Comparison of ENCODE assay signal across 10 mouse cellular contexts in genomic region chr16:4978275-4979051, GRCm38 (mm10). TPM values are rescaled to one million over a fixed set of nuclear protein-coding genes. Genes with fewer than 3 reads are reported as not detected.
DNase-seq lines count a peak whose midpoint lies in the region; ATAC-seq and TF ChIP-seq lines count a peak whose summit lies in the region.
"Had no signal": no experiment of that assay in that cellular context is flagged by ENCODE, and none has a peak within 500 bp of the region (broad histone marks: within the 10 kb centered on the region; RNA-seq: fewer than 3 reads in every experiment).

No protein-coding gene starts in this region.

- H3K9me3 ChIP-seq in liver, embryonic 16.5 days (replicated peaks; ENCODE audit: control insufficient read depth, low read length): no peaks in the 10 kb centered on the region
- no peaks in the 10 kb centered on the region for H3K9me3 ChIP-seq in stomach, postnatal 0 days (ENCODE audit: control insufficient read depth, low read length)

- no peak overlapping the region for H3K27ac ChIP-seq in liver, embryonic 16.5 days (ENCODE audit: low read length)
- no peak overlapping the region for H3K27ac ChIP-seq in stomach, postnatal 0 days (replicated peaks)

- no peaks in the 10 kb centered on the region for H3K27me3 ChIP-seq in liver, embryonic 16.5 days (ENCODE audit: control insufficient read depth, insufficient read depth, low read depth, low read length)
- H3K27me3 ChIP-seq in stomach, postnatal 0 days (ENCODE audit: control insufficient read depth, insufficient read depth, low read length): no peaks in the 10 kb centered on the region

- no peaks in the 10 kb centered on the region for H3K36me3 ChIP-seq in liver, embryonic 16.5 days (ENCODE audit: control insufficient read depth, insufficient read depth)
- no peaks in the 10 kb centered on the region for H3K36me3 ChIP-seq in stomach, postnatal 0 days (ENCODE audit: control insufficient read depth, insufficient read depth, low read length)

- H3K4me2 ChIP-seq in liver, embryonic 16.5 days (ENCODE audit: low read depth, low read length): no peak overlapping the region
- H3K4me2 ChIP-seq in stomach, postnatal 0 days (replicated peaks; ENCODE audit: low read depth): no peak overlapping the region
- H3K4me2 ChIP-seq: midbrain, embryonic 11.5 days had no signal

- peak; percentile 28 to 35 for DNase-seq in heart, adult 18-20 months
- DNase-seq in heart, postnatal 14 days: no peak
- peak; percentile 67 for DNase-seq in right cerebral cortex, adult 18-20 months
- DNase-seq in right cerebral cortex, postnatal 14 days: no peak
- peak; percentile 40 for DNase-seq in stomach, postnatal 0 days (ENCODE audit: low spot score)
- no peak for DNase-seq in thymus, postnatal 4 days

- intact Hi-C loops in heart, postnatal 14 days (cut with DNase I): no loop called here

- 35% methylated on average over 5 of the region's 5 CpGs for WGBS in liver, embryonic 16.5 days (ENCODE audit: insufficient replicate concordance)
- 46% methylated on average over 5 of the region's 5 CpGs for WGBS in stomach, postnatal 0 days

- no peak for TF ChIP-seq EP300 in stomach, postnatal 0 days (optimal IDR thresholded peaks at IDR 0.05)

- H3K9ac ChIP-seq in liver, embryonic 16.5 days (ENCODE audit: low read depth, low read length): no peak overlapping the region
- no peak overlapping the region for H3K9ac ChIP-seq in stomach, postnatal 0 days (ENCODE audit: low read length)

- no peak for TF ChIP-seq CTCF in stomach, postnatal 0 days (IDR thresholded peaks at IDR 0.05; ENCODE audit: low read depth)

- peak; percentile 45; the same call in 1 of the 2 replicates for ATAC-seq in liver, embryonic 16.5 days (ENCODE audit: low read depth)
- ATAC-seq in stomach, postnatal 0 days (ENCODE audit: low FRiP score, low TSS enrichment): no peak
- ATAC-seq in monocyte, adult 5-6 weeks (replicated peaks; ENCODE audit: insufficient number of reproducible peaks, low FRiP score, low TSS enrichment, poor library complexity, severe bottlenecking): no peak

- no peak overlapping the region for H3K4me3 ChIP-seq in liver, embryonic 16.5 days (ENCODE audit: low read depth, low read length)
- H3K4me3 ChIP-seq in stomach, postnatal 0 days (ENCODE audit: low read depth, low read length): no peak overlapping the region

- H3K4me1 ChIP-seq in liver, embryonic 16.5 days (ENCODE audit: control insufficient read depth, low read depth, low read length): no peaks in the 10 kb centered on the region; the same call in 1 of the 2 replicates
- no peaks in the 10 kb centered on the region for H3K4me1 ChIP-seq in stomach, postnatal 0 days (replicated peaks; ENCODE audit: control insufficient read depth, insufficient read depth)

RNA-seq across cellular contexts. Expression of gene Anks3, which starts 14.5 kb away (rescaled TPM):
- 10 to 100 TPM; 11.3 to 14.7 TPM for total RNA-seq in heart, adult 18-20 months (2021)
- total RNA-seq in heart, postnatal 14 days (2021): 10 to 100 TPM; 15.3 to 16.3 TPM
- polyA plus RNA-seq in liver, embryonic 16.5 days (2015; fragmentation: Nextera tagmentation; extraction: Ambion mirVana): 16.5 and 16.7 TPM in 2 replicates
- polyA plus RNA-seq in stomach, postnatal 0 days (2015; fragmentation: Nextera tagmentation; extraction: Ambion mirVana): 21.6 and 22.7 TPM in 2 replicates
- 54.3 to 76.7 TPM (median 64.0 TPM) in 3 replicates for total RNA-seq in monocyte, adult 5-6 weeks (2017)

RNA-seq across cellular contexts. Expression of gene Sept12, which starts 19.2 kb away (rescaled TPM):
- total RNA-seq in heart, adult 18-20 months (2021): not detected
- total RNA-seq in heart, postnatal 14 days (2021): not detected
- polyA plus RNA-seq in liver, embryonic 16.5 days (2015; fragmentation: Nextera tagmentation; extraction: Ambion mirVana): not detected in 2 replicates
- not detected in 2 replicates for polyA plus RNA-seq in stomach, postnatal 0 days (2015; fragmentation: Nextera tagmentation; extraction: Ambion mirVana)
- not detected in 3 replicates for total RNA-seq in monocyte, adult 5-6 weeks (2017)
- polyA plus RNA-seq: C2C12; midbrain, embryonic 11.5 days had no signal

RNA-seq across cellular contexts. Expression of gene Smim22, which starts 28.6 kb away (rescaled TPM):
- not detected for total RNA-seq in heart, adult 18-20 months (2021)
- not detected for total RNA-seq in heart, postnatal 14 days (2021)
- 9.0 and 9.4 TPM in 2 replicates for polyA plus RNA-seq in liver, embryonic 16.5 days (2015; fragmentation: Nextera tagmentation; extraction: Ambion mirVana)
- polyA plus RNA-seq in stomach, postnatal 0 days (2015; fragmentation: Nextera tagmentation; extraction: Ambion mirVana): 112 and 114 TPM in 2 replicates
- total RNA-seq in monocyte, adult 5-6 weeks (2017): not detected in 3 replicates
- polyA plus RNA-seq: C2C12; midbrain, embryonic 11.5 days had no signal

RNA-seq across cellular contexts. Expression of gene Rogdi, which starts 34.9 kb away (rescaled TPM):
- 10 to 100 TPM; 14.0 to 18.8 TPM for total RNA-seq in heart, adult 18-20 months (2021)
- 10 to 100 TPM; 22.8 to 24.8 TPM for total RNA-seq in heart, postnatal 14 days (2021)
- polyA plus RNA-seq in liver, embryonic 16.5 days (2015; fragmentation: Nextera tagmentation; extraction: Ambion mirVana): 72.5 and 83.9 TPM in 2 replicates
- polyA plus RNA-seq in stomach, postnatal 0 days (2015; fragmentation: Nextera tagmentation; extraction: Ambion mirVana): 36.6 and 44.7 TPM in 2 replicates
- 16.4 to 45.3 TPM (median 35.2 TPM) in 3 replicates for total RNA-seq in monocyte, adult 5-6 weeks (2017)

RNA-seq across cellular contexts. Expression of gene Nudt16l1, which starts 39.9 kb away (rescaled TPM):
- 10 to 100 TPM; 19.1 to 20.4 TPM for total RNA-seq in heart, adult 18-20 months (2021)
- 10 to 100 TPM; 31.4 to 32.3 TPM for total RNA-seq in heart, postnatal 14 days (2021)
- 47.8 and 49.1 TPM in 2 replicates for polyA plus RNA-seq in liver, embryonic 16.5 days (2015; fragmentation: Nextera tagmentation; extraction: Ambion mirVana)
- polyA plus RNA-seq in stomach, postnatal 0 days (2015; fragmentation: Nextera tagmentation; extraction: Ambion mirVana): 92.9 and 93.6 TPM in 2 replicates
- 12.0 to 18.7 TPM (median 17.1 TPM) in 3 replicates for total RNA-seq in monocyte, adult 5-6 weeks (2017)

Comparison
In these comparisons a context has a peak if more than half of its experiments do, and no peak if none do; other contexts are left out.
1. DNase-seq: peak in heart, adult 18-20 months (2 of 2), right cerebral cortex, adult 18-20 months (single experiment) and stomach, postnatal 0 days (single experiment); none in heart, postnatal 14 days (0 of 2), right cerebral cortex, postnatal 14 days (single experiment) and thymus, postnatal 4 days (single experiment).